Mouse (Mus musculus) cerebellum, postnatal 10 days (tissue): Measurements from ENCODE around the gene E130114P18Rik.

Experiments used
- DNase-seq, 2 experiments: peaks; one replicate each; pipeline ENCODE4 v3.0.0; 2021; ENCODE audit warnings: mixed read lengths in 2 of 2

The E130114P18Rik gene

GRCm38 (mm10) chr4:97804638-97805037, 26.8 kb upstream of the E130114P18Rik start:
- no peak for DNase-seq

GRCm38 (mm10) chr4:97803791-97804190, 25.9 kb upstream of the E130114P18Rik start:
- DNase-seq = no peak

GRCm38 (mm10) chr4:97796505-97796904, 18.6 kb upstream of the E130114P18Rik start:
- no peak for DNase-seq

- peak; percentile 51 to 62 for DNase-seq
Observed at GRCm38 (mm10) chr4:97795957-97796356, 18.1 kb upstream of the E130114P18Rik start.

GRCm38 (mm10) chr4:97794865-97795264, 17.0 kb upstream of the E130114P18Rik start:
- DNase-seq = peak; percentile 62 to 68

- peak in 1 of 2 experiments; percentile 36 for DNase-seq
Observed at GRCm38 (mm10) chr4:97793931-97794330, 16.1 kb upstream of the E130114P18Rik start.

GRCm38 (mm10) chr4:97788537-97788936, 10.7 kb upstream of the E130114P18Rik start:
- peak in 1 of 2 experiments; percentile 41 for DNase-seq

GRCm38 (mm10) chr4:97787515-97787914, 9.6 kb upstream of the E130114P18Rik start:
- peak; percentile 66 to 68 for DNase-seq

GRCm38 (mm10) chr4:97786571-97786970, 8.7 kb upstream of the E130114P18Rik start:
- DNase-seq = peak in 1 of 2 experiments; percentile 34

- DNase-seq = peak; percentile 83 to 84
Observed at GRCm38 (mm10) chr4:97785547-97786271, 7.8 kb upstream of the E130114P18Rik start.

- peak in 1 of 2 experiments; percentile 45 for DNase-seq
Observed at GRCm38 (mm10) chr4:97784236-97784635, 6.4 kb upstream of the E130114P18Rik start.

- peak; percentile 61 to 71 for DNase-seq
Observed at GRCm38 (mm10) chr4:97783073-97783879, 5.4 kb upstream of the E130114P18Rik start.

- peak; percentile 83 to 84 for DNase-seq
Observed at GRCm38 (mm10) chr4:97782497-97782896, 4.6 kb upstream of the E130114P18Rik start.

GRCm38 (mm10) chr4:97782069-97782468, 4.2 kb upstream of the E130114P18Rik start:
- peak; percentile 42 to 61 for DNase-seq

- DNase-seq = peak in 1 of 2 experiments; percentile 45
Observed at GRCm38 (mm10) chr4:97780666-97781435, 3.0 kb upstream of the E130114P18Rik start.

- peak; percentile 40 to 61 for DNase-seq
Observed at GRCm38 (mm10) chr4:97780024-97780423, 2.1 kb upstream of the E130114P18Rik start.

- DNase-seq = peak in 1 of 2 experiments; percentile 52
Observed at GRCm38 (mm10) chr4:97779003-97779930, 1.4 kb upstream of the E130114P18Rik start.

GRCm38 (mm10) chr4:97778211-97779002, 529 bp upstream of the E130114P18Rik start:
- peak; percentile 64 to 68 for DNase-seq

GRCm38 (mm10) chr4:97777081-97777705, 685 bp downstream of the E130114P18Rik start:
- DNase-seq = peak; percentile 76 to 80

GRCm38 (mm10) chr4:97776388-97777080, 1.3 kb downstream of the E130114P18Rik start:
- DNase-seq = peak; percentile 48 to 60
